Mouse (Mus musculus): ENCODE measurements around the gene Nsg1. TPM values are rescaled to one million over a fixed set of nuclear protein-coding genes. Genes with fewer than 3 reads are reported as not detected.
A peak's percentile ranks its signal among the peaks of the same experiment; 100 is the strongest.

Gene Nsg1
- total RNA-seq, 2 experiments from 2014 or later: 2.4 to 2.5 TPM

GRCm38 (mm10) chr5:38091046-38091965, 68.4 kb downstream of the Nsg1 start:
- no peak for DNase-seq
- Histone ChIP-seq H3K27ac (no peak overlapping the region), H3K4me3 (no peak overlapping the region)
- peak; percentile 93 for TF ChIP-seq CTCF (IDR thresholded peaks at IDR 0.05)
- intact Hi-C loops (cut with DNase I): loop anchor here (2.0 to 5.0 kb wide), 2 partner anchors 44 to 275 kb away; no protein-coding TSS in a partner anchor

- TF ChIP-seq CTCF (IDR thresholded peaks at IDR 0.05): no peak
- intact Hi-C loops (cut with DNase I): loop anchor here (2.0 to 5.0 kb wide), 2 partner anchors 43 to 274 kb away; no protein-coding TSS in a partner anchor
- no peak overlapping the region for H3K4me3 ChIP-seq
- no peak overlapping the region for H3K27ac ChIP-seq
- DNase-seq: no peak
Measured at GRCm38 (mm10) chr5:38090581-38090980, 69.1 kb downstream of the Nsg1 start.

GRCm38 (mm10) chr5:38090111-38090510, 69.6 kb downstream of the Nsg1 start:
- DNase-seq: no peak
- Histone ChIP-seq H3K27ac (no peak overlapping the region), H3K4me3 (no peak overlapping the region)
- intact Hi-C loops (cut with DNase I): loop anchor here (2.0 to 5.0 kb wide), 2 partner anchors 43 to 273 kb away; no protein-coding TSS in a partner anchor
- TF ChIP-seq CTCF (IDR thresholded peaks at IDR 0.05): no peak

Other genes with a start within 250 kb of the Nsg1 start
- gene Stx18, start 121.2 kb downstream of the Nsg1 start, total RNA-seq (2021): 10 to 100 TPM; 14.3 to 15.1 TPM
- gene Zbtb49, start 60.5 kb upstream of the Nsg1 start, total RNA-seq (2021): 1 to 10 TPM; 2.6 to 3.1 TPM
- 10 to 100 TPM; 18.7 to 19.9 TPM for gene Lyar, start 60.6 kb upstream of the Nsg1 start, total RNA-seq (2021)
- gene Tmem128, start 100.3 kb upstream of the Nsg1 start, total RNA-seq (2021): 1 to 10 TPM; 6.6 to 8.1 TPM
- gene Otop1, start 116.1 kb upstream of the Nsg1 start, total RNA-seq (2021): under 1 TPM; 0.18 to 0.20 TPM
- not detected for gene Drd5, start 159.5 kb upstream of the Nsg1 start, total RNA-seq (2021)